Mouse (Mus musculus) liver, embryonic 16.5 days (tissue): Measurements from ENCODE around the gene Tmem212. TPM values are rescaled to one million over a fixed set of nuclear protein-coding genes. Genes with fewer than 3 reads are reported as not detected.

Experiments
- ATAC-seq: fragments of 200-750 bp; cut with Nextera tagmentation; 2 replicates; pipeline ENCODE4 v1.8.0; 2017; ENCODE audit warnings: low read depth, mild to moderate bottlenecking, moderate number of reproducible peaks, moderate library complexity
- H3K27ac ChIP-seq: fragments of 300-500 bp; sonication (generic); 2 replicates; pipeline ENCODE4 v1.5.1; 2014; ENCODE audit warnings: mild to moderate bottlenecking, low read length
- H3K27me3 ChIP-seq: fragments of 300-500 bp; sonication (generic); 2 replicates; pipeline ENCODE4 v1.6.1; 2014; ENCODE audit warnings: low read depth, low read length, mixed read lengths; ENCODE audit not compliant: control insufficient read depth, insufficient read depth
- H3K36me3 ChIP-seq: fragments of 300-500 bp; sonication (generic); 2 replicates; pipeline ENCODE4 v1.6.1; 2014; ENCODE audit warnings: mild to moderate bottlenecking; ENCODE audit not compliant: control insufficient read depth, insufficient read depth
- H3K4me1 ChIP-seq: fragments of 300-500 bp; sonication (generic); 2 replicates; pipeline ENCODE4 v1.6.1; 2014; ENCODE audit warnings: low read depth, low read length, mixed read lengths; ENCODE audit not compliant: control insufficient read depth
- H3K4me2 ChIP-seq: fragments of 300-500 bp; sonication (generic); 2 replicates; pipeline ENCODE4 v1.6.1; 2014; ENCODE audit warnings: low read depth, low read length, mixed read lengths
- H3K4me3 ChIP-seq: fragments of 300-500 bp; sonication (generic); 2 replicates; pipeline ENCODE4 v1.5.1; 2014; ENCODE audit warnings: low read depth, mild to moderate bottlenecking, low read length
- H3K9ac ChIP-seq: fragments of 300-500 bp; sonication (generic); 2 replicates; pipeline ENCODE4 v1.6.1; 2014; ENCODE audit warnings: low read depth, low read length
- H3K9me3 ChIP-seq: fragments of 300-500 bp; sonication (generic); replicated peaks from 2 replicates; pipeline ENCODE4 v1.6.1; 2016; ENCODE audit warnings: low read length; ENCODE audit not compliant: control insufficient read depth
- WGBS: fragments of 180-500 bp; shearing (Covaris S2); extraction: QIAGEN DNeasy Blood & Tissue Kit; methylation state at CpG from one replicate; pipeline ENCODE4 v1.1.7; 2014; ENCODE audit not compliant: insufficient replicate concordance; 5-methylcytosine and 5-hydroxymethylcytosine counted together
- polyA plus RNA-seq: library from polyadenylated mRNA; unstranded; fragments of >200 nt; fragmentation: Nextera tagmentation; extraction: Ambion mirVana; gene quantifications from 2 replicates; pipeline ENCODE4 v1.2.1, GENCODE M21; 2015

Tmem212 gene
- polyA plus RNA-seq, 1 experiment from 2014 or later, result not detected

GRCm38 (mm10) chr3:27932391-27932790 is 36.2 kb upstream of the Tmem212 start:
- Histone ChIP-seq H3K9me3 (no peaks in the 10 kb centered on the region), H3K27me3 (no peaks in the 10 kb centered on the region), H3K36me3 (no peaks in the 10 kb centered on the region), H3K27ac (no peak overlapping the region), H3K4me3 (no peak overlapping the region), H3K9ac (no peak overlapping the region), H3K4me2 (no peak overlapping the region), H3K4me1 (no peaks in the 10 kb centered on the region)
- ATAC-seq, result no peak
- 68% methylated on average over 5 of the region's 5 CpGs for WGBS

GRCm38 (mm10) chr3:27929219-27929618 is 33.1 kb upstream of the Tmem212 start:
- H3K9ac ChIP-seq, result no peak overlapping the region
- H3K4me2 ChIP-seq, result no peak overlapping the region
- no peak overlapping the region for H3K4me3 ChIP-seq
- H3K27me3 ChIP-seq, result no peaks in the 10 kb centered on the region
- H3K36me3 ChIP-seq, result no peaks in the 10 kb centered on the region
- no peaks in the 10 kb centered on the region for H3K9me3 ChIP-seq
- 58% methylated on average over 4 of the region's 4 CpGs for WGBS
- H3K4me1 ChIP-seq, result no peaks in the 10 kb centered on the region
- ATAC-seq, result no peak
- H3K27ac ChIP-seq, result no peak overlapping the region

- H3K27me3 ChIP-seq, result no peaks in the 10 kb centered on the region
- no peaks in the 10 kb centered on the region for H3K4me1 ChIP-seq
- WGBS, result 39% methylated on average over 3 of the region's 3 CpGs
- H3K9me3 ChIP-seq, result no peaks in the 10 kb centered on the region
- no peak overlapping the region for H3K4me2 ChIP-seq
- no peak overlapping the region for H3K27ac ChIP-seq
- no peaks in the 10 kb centered on the region for H3K36me3 ChIP-seq
- H3K4me3 ChIP-seq, result no peak overlapping the region
- ATAC-seq, result no peak
- H3K9ac ChIP-seq, result no peak overlapping the region
These were observed 27.9 kb upstream of the Tmem212 start for GRCm38 (mm10) chr3:27924037-27924436.

- H3K4me3 ChIP-seq, result no peak overlapping the region
- H3K27ac ChIP-seq, result peak overlapping the region; percentile 61
- peak; percentile 70 for ATAC-seq
- no peak overlapping the region for H3K4me2 ChIP-seq
- H3K27me3 ChIP-seq, result no peaks in the 10 kb centered on the region
- H3K9ac ChIP-seq, result no peak overlapping the region
- no peaks in the 10 kb centered on the region; the same call in 1 of the 2 replicates for H3K4me1 ChIP-seq
- WGBS, result 65% methylated on average over 11 of the region's 11 CpGs
- H3K9me3 ChIP-seq, result no peaks in the 10 kb centered on the region
- no peaks in the 10 kb centered on the region for H3K36me3 ChIP-seq
These were observed 25.3 kb upstream of the Tmem212 start for GRCm38 (mm10) chr3:27921268-27922020.

- no peak overlapping the region for H3K4me3 ChIP-seq
- H3K4me2 ChIP-seq, result no peak overlapping the region
- H3K27ac ChIP-seq, result peak overlapping the region; percentile 58
- peak; percentile 87 for ATAC-seq
- H3K9ac ChIP-seq, result no peak overlapping the region
- no peaks in the 10 kb centered on the region; the same call in 1 of the 2 replicates for H3K4me1 ChIP-seq
- H3K27me3 ChIP-seq, result no peaks in the 10 kb centered on the region
- H3K9me3 ChIP-seq, result no peaks in the 10 kb centered on the region
- H3K36me3 ChIP-seq, result no peaks in the 10 kb centered on the region
- 63% methylated on average over 14 of the region's 14 CpGs for WGBS
These were observed 22.7 kb upstream of the Tmem212 start for GRCm38 (mm10) chr3:27918656-27919436.

- 69% methylated on average over 3 of the region's 3 CpGs for WGBS
- H3K4me3 ChIP-seq, result no peak overlapping the region
- H3K36me3 ChIP-seq, result no peaks in the 10 kb centered on the region
- peaks cover 8% of the 10 kb centered on the region for H3K4me1 ChIP-seq
- ATAC-seq, result no peak
- H3K9me3 ChIP-seq, result no peaks in the 10 kb centered on the region; the same call in 1 of the 2 replicates
- no peaks in the 10 kb centered on the region for H3K27me3 ChIP-seq
- H3K9ac ChIP-seq, result no peak overlapping the region
- no peak overlapping the region for H3K4me2 ChIP-seq
- H3K27ac ChIP-seq, result no peak overlapping the region
These were observed 12.8 kb upstream of the Tmem212 start for GRCm38 (mm10) chr3:27909016-27909415.

GRCm38 (mm10) chr3:27908316-27908715 is 12.1 kb upstream of the Tmem212 start:
- no peak for ATAC-seq
- 50% methylated on average over 2 of the region's 2 CpGs for WGBS
- H3K36me3 ChIP-seq, result no peaks in the 10 kb centered on the region
- H3K4me3 ChIP-seq, result no peak overlapping the region
- H3K9ac ChIP-seq, result no peak overlapping the region
- H3K4me1 ChIP-seq, result peaks cover 8% of the 10 kb centered on the region
- no peaks in the 10 kb centered on the region for H3K27me3 ChIP-seq
- H3K9me3 ChIP-seq, result no peaks in the 10 kb centered on the region; the same call in 1 of the 2 replicates
- H3K4me2 ChIP-seq, result no peak overlapping the region
- no peak overlapping the region for H3K27ac ChIP-seq

- peak; percentile 77 for ATAC-seq
- H3K9ac ChIP-seq, result no peak overlapping the region
- no peak overlapping the region for H3K4me2 ChIP-seq
- H3K36me3 ChIP-seq, result no peaks in the 10 kb centered on the region
- no peak overlapping the region for H3K4me3 ChIP-seq
- WGBS, result 15% methylated on average over 2 of the region's 2 CpGs
- H3K4me1 ChIP-seq, result peaks cover 8% of the 10 kb centered on the region
- H3K9me3 ChIP-seq, result no peaks in the 10 kb centered on the region; the same call in 1 of the 2 replicates
- no peak overlapping the region for H3K27ac ChIP-seq
- no peaks in the 10 kb centered on the region for H3K27me3 ChIP-seq
These were observed 11.1 kb upstream of the Tmem212 start for GRCm38 (mm10) chr3:27907301-27907700.
